Mouse (Mus musculus) adrenal gland, postnatal 0 days (tissue): ENCODE results near the gene Gm13304. TPM values are rescaled to one million over a fixed set of nuclear protein-coding genes. Genes with fewer than 3 reads are reported as not detected.

Source experiments
- polyA plus RNA-seq: library from polyadenylated mRNA; unstranded; fragments of >200 nt; fragmentation: Nextera tagmentation; extraction: Ambion mirVana; gene quantifications from 2 replicates; pipeline ENCODE4 v1.2.1, GENCODE M21; 2015

Gm13304 gene
- not detected in 2 replicates for polyA plus RNA-seq

DNA sequence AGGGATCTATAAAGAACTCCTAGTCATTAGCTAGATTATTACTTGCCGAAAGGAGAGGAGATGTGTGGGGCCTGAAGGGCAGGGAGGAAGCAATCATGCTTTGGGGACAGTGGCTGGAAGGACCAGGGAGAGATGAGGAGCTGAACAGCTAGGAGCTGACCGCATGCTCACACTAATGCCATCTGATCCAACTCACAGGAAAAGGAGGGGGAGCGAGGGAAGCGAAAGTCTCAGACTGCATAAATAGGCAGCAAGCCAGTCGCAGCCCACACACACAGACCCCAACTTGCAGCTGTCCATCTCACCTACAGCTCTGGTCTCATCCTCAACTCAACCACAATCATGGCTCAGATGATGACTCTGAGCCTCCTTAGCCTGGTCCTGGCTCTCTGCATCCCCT lies at the start of gene Gm13304:
Gene Gm13304, plus strand, starts transcription at position 301 of the 400 bp plus-strand sequence.

DNA sequence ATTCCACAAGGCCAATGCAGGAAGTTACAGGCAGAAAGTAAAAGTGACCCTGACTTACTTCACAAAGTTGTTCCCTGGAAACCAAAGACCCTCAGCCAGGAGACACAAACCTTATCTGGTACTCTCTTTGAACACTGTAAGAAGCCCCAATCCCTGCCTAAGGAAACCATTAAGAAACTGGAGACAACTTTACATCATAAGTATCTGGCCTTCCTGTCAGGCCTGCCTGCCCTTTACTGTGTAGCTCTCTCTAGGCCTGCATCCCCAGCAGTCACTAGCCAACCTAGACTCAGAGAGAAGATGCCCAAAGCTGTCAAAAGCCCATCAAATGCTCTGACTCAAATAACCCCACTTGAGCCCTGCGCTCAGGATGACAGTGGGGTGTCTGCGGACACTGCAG lies 23.7 kb upstream of the Gm13304 start, which contains the start of gene Gm3893:
Gene Gm3893, plus strand, starts transcription at position 301 of the 400 bp plus-strand sequence.

DNA sequence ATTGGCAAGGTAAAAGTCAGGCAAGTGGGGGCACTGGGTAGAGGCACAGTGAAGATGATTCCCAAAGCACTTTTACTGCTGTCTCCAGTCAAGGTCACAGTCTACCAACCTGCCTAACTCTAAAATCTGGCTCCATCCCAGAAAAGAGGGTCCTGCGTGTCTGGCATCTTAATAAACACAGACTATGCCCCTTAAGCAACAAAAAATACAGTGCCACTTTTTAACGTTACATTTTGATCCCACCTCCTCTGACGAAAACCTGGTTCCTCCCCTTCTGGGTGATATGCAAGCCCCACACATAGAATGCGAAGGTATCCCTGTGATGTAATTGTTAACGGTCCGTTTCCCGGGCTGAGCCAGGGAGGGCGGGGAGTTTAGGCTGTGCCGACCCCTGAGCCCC lies 38.5 kb downstream of the Gm13304 start, which contains the start of gene Gm13306:
Gene Gm13306, plus strand, starts transcription at position 301 of the 400 bp plus-strand sequence.

Other genes starting within 250 kb of the Gm13304 start
- 1.1 TPM in 1 of 2 replicates, not detected in the other for gene Gm21541, start 211.2 kb upstream of the Gm13304 start, polyA plus RNA-seq
- gene Gm20878, start 173.2 kb upstream of the Gm13304 start, polyA plus RNA-seq: 4.6 and 13.9 TPM in 2 replicates
- gene Fam205a4, start 148.8 kb upstream of the Gm13304 start, polyA plus RNA-seq: 0.37 and 0.43 TPM in 2 replicates
- gene Gm21093, start 80.1 kb upstream of the Gm13304 start, polyA plus RNA-seq: 0.08 and 0.09 TPM in 2 replicates
- gene Gm3893, start 23.6 kb upstream of the Gm13304 start, polyA plus RNA-seq: not detected in 2 replicates
- gene Gm13306, start 38.6 kb downstream of the Gm13304 start, polyA plus RNA-seq: 7.8 and 16.9 TPM in 2 replicates
- gene Gm13305, start 53.8 kb downstream of the Gm13304 start, polyA plus RNA-seq: 0.59 TPM in 1 of 2 replicates, not detected in the other
- gene Gm10600, start 125.8 kb downstream of the Gm13304 start, polyA plus RNA-seq: not detected in 2 replicates
- not detected in 2 replicates for gene Ccl21b, start 140.9 kb downstream of the Gm13304 start, polyA plus RNA-seq
- gene Gm21953, start 179.4 kb downstream of the Gm13304 start, polyA plus RNA-seq: 1.4 TPM in 2 replicates
- gene Fam205a3, start 203.5 kb downstream of the Gm13304 start, polyA plus RNA-seq: not detected in 2 replicates